Mouse (Mus musculus) kidney, adult 18-20 months (tissue): ENCODE measurements around the gene Mief2.
A peak's percentile ranks its signal among the peaks of the same experiment; 100 is the strongest.

ENCODE experiments used
- DNase-seq: peaks from one replicate; pipeline ENCODE4 v3.0.0; 2021

The Mief2 gene

GRCm38 (mm10) chr11:60726601-60727391 is 1.4 kb upstream of the Mief2 start, which contains the start of gene Flii:
TSS of gene Flii (minus strand) at chr11:60727263.
- DNase-seq, result peak; percentile 88

DNA sequence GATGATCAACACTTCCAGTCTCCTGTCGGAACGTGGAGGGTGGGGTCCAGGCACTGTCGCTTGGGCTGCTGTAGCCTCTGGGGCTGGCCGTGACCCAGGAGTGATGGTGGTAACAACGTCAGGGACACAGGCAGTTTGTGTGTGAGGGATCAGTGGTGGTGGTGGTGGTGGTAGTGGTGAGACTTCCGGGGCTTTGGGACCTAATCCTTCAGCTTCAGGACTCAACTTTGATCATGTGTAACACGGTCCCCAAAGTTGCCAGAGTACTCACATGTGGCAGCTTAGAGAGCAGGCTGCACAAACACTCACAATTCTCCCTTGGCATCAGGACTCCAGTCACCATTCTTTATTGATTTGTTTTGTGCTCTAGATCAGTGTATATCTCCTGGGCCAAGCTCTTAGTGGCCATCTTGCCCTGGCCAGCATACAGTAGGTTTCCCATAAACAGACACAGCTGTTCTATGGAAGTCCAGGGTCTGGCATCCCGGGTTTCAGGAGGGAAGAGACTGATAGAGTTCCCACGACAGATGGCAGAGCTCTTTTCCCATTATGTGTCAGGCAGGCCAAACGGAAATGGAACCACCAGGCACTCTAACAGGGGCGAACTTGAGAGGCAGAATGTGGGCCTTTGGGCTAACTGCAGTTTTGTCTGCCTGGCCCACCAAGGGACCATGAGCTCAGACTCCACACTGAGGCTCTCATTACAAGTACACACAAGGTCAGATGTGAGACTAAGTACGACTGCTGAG is 632 bp upstream of the Mief2 start:
- no peak for DNase-seq

DNA sequence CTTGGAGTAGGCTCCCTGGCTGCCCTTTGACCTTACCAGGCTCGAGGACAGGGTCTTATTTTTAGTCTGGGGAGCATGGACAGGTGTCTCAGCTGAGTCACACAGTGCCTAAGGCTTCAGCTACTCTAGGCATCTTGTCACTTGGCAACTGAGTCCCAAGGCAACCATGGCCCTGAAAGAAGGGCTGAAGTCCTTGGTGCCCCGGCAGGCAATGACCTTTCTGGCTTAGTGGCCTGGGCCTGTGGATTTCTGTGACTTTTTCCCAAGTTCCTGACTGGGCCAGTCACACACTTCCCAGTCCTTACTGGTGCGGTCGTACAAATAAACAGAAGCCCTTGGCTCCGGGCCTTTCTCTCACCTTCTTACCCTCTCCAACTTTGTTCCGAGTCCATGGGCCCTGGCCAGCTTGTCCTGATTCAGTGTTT is 1.0 kb downstream of the Mief2 start:
- peak; percentile 20 for DNase-seq

DNA sequence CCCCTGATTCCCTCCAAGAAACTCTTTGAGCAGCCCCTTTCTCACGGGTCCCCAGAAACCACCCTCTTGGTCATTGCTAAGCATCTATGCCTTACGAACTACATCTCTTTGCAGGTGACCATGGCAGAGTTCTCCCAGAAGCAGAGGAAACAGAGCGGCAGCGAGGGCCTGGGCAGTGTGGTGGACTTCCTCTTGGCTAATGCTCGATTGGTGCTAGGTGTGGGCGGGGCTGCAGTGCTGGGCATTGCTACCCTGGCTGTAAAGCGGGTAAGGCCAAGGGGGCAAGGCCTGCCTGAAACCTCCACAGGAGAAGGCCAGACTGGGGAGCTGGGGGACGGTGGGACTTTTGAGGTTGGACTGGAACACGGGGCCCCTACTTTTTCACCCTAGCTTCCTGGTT is 2.0 kb downstream of the Mief2 start:
- DNase-seq, result no peak

DNA sequence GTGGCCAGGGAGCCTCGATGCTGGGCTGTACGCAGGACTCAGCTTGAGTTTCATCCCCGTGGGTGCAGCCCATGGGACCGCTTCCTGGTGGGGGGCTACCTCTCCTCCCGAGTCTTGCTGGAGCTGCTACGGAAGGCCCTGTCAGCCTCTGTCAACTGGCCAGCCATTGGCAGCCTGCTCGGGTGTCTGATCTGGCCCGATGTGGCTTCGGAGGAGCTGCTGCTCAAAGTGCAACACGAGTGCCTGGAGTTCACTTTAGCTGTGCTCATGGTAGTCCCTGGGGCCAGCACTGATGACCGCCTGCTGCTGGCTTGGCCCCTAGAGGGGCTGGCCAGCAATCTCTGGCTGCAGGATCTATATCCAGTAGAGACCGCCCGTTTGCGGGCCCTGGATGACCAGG is 3.1 kb downstream of the Mief2 start:
- no peak for DNase-seq

DNA sequence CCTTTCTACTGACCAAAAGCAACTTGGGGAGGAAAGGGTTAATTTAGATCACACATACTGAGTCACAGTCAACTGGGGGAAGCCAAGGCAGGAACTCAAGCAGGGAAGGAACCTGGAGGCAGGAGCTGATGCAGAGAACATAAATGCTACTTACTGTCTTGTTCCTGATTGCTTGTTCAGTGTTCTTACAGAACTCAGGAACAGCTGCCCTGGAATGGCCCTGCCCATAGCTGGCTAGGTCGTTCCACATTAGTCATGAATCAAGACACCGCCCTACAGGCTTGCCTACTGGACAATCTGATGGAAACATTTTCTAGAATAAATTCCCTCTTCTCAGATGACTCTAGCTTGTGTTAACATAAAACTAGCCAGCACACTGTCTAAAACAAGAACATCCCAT is 6.0 kb downstream of the Mief2 start:
- no peak for DNase-seq

- no peak for DNase-seq
Measured at GRCm38 (mm10) chr11:60735191-60735590, 7.0 kb downstream of the Mief2 start.

- DNase-seq, result no peak
Measured at GRCm38 (mm10) chr11:60736491-60736890, 8.3 kb downstream of the Mief2 start.

- DNase-seq, result no peak
Measured at GRCm38 (mm10) chr11:60737450-60737849, 9.3 kb downstream of the Mief2 start.

DNA sequence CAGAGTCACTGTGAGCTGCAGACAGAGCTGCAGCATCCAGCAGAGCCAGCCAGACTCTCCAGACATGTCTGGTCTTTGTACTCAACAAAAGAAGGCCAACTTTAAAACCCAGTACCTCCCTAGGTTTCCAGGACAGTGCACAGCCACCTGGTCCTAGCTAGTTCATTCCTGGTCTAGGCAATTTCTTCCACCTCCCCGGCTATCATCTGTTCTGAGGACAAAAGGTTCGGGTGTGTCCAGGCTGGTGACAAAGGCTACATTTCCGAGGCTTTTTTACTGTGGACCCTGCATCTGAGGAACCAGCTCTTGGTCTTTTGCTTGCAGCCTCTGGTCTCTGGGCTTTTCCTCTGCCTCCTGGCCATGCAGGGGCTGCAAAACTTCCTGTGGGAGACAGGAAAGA is 12.1 kb downstream of the Mief2 start:
- no peak for DNase-seq

GRCm38 (mm10) chr11:60755570-60755969 is 27.4 kb downstream of the Mief2 start:
- DNase-seq, result no peak

DNA sequence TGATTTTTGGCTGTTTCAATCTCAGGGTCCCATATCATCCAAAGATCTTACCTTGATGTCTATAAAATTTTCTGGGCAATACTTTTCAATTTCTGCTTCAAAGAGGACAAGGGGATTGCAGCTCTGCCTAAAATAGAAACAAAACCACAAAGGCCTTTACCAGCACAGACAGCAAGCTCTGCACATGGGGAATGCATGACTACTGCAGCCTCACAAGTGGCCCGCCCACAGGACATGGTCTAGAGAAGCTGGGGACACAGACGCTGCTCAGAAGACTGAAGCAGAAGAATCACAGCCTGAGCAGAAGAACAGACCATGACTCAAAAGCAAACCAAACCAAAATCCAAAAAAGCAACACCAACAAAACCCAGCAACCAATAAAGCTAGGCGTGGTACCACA is 33.5 kb downstream of the Mief2 start:
- DNase-seq, result no peak

DNA sequence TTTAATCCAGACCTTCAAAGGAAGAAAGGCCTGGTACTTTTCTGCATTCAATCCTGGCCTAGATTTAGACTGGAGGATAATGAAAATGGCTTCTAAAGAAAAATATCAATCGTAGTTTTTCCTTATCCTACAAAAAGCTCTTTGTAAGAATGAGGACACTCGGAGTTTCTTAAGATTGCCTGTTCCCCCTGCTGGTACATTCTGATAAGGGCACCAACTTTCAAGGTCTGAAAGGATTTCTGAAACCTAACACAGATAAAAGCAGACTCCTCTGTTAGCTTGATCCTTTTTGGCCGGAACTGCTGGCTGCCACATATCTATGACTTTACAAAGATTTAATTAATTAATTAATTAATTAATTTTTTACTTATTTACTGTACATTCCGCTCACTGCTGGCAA is 38.8 kb downstream of the Mief2 start:
- DNase-seq, result no peak

DNA sequence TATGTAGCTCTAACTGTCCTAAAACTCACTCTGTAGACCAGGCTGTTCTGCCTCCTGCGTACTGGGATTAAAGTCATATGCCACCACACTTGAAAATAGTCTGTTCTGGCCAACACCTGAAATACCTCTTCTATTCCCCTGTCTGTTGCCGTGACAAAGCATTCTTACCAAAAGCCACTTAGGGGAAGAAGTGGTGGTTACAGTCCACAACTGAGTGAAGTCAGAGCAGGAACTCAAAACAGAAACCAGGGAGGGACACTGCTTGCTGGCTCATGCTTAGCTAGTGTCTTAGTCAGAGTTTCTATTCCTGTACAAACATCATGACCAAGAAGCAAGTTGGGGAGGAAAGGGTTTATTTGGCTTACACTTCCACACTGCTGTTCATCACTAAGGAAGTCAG is 41.1 kb downstream of the Mief2 start:
- no peak for DNase-seq

DNA sequence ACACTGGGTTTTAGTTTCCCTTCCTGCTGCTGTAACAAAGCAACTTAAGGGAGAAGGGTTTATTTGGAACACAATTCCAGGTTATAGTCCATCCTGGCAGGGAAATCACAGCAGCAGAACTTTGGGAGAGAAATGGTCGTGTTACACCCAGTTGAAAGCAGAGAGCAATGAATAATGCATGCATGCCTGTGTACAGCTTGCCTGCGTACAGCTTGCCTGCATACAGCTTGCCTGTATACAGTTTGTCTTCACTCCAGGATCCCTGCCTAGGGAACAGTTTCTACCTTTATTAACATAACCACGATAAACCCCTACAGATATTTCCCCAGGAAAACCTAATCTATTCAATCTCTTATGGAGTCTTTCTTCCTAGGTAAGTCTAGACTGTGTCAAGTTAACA is 42.6 kb downstream of the Mief2 start:
- no peak for DNase-seq

DNA sequence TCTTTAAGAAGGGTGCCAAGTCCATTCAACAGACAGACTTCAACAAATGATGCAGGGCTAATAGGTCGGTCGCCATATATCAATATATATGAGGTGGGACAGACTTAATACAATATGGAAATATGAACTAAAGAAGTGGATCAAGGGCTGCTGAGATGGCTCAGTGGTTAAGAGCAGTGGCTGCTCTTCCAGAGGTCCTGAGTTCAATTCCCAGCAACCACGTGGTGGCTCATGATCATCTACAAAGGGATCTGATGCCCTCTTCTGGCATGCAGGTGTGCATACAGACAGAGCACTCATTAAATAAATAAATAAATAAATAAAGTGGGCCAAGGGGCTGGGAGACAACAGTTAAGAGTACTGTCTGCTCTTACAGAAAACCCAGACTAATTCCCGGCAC is 44.0 kb downstream of the Mief2 start:
- DNase-seq, result no peak

GRCm38 (mm10) chr11:60774158-60774689 is 46.0 kb downstream of the Mief2 start:
- no peak for DNase-seq

GRCm38 (mm10) chr11:60774841-60775240 is 46.6 kb downstream of the Mief2 start:
- DNase-seq, result no peak

DNA sequence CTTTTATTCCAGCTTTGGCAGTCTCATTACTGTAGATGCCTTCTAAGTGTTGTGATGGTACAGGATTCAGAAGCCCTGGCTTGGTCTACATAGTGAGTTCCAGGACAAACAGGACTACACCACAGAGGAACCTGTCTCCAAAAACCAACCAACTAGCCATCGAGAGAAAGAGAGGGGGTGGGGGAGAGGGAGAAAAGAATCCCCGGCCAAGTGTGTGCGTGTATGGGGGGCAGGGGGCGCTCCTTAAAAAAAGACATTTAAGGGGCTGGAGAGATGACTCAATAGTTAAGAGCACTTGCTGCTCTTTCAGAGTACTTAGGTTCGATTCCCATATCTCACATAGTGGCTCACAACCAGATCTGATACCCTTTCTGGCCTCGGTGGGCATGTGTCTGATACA is 47.4 kb downstream of the Mief2 start:
- no peak for DNase-seq

GRCm38 (mm10) chr11:60776107-60776828 is 48.1 kb downstream of the Mief2 start:
- DNase-seq, result no peak

DNA sequence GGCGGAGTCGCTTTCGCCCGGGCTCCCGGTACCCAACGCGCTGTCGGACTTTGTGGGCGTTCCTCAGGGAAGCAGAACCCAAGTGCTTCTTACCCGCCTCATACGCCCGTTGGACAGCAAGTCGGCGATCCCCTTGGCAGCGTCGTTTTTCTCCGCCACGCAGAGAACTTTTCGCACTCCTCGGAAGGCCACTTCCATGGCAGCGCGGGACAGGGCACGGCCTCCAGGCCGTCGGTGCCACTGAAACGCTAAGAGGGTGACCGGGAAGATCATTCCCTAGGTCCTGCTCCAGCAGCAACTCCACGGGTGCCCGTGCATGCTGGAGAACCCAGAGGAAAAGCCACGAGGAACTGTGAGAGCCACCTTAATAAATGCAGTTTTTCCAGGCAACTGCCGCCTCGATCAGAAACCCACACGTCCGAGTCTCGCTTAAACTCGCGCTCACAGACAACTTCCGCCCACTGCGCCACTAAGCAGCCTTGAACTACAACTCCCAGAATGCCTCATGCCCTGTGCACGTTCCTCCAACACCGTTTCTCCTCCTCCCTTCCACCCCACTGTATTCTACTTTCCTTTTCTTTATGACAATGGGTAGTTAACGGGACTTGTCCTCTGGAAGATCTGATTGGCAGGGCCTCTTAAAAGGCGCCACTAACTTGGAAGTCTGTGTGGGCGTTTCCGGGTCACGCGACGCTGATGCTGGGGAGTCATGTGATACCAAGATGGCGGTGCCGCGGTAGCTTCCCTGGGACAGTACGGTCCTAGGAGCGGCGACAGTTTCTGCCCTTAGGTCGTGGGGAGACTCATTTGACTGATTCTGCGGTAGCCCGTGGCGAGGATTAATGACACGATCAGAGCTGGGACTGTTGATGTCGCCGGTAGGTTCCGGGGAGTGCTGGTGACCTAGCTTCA is 48.9 kb downstream of the Mief2 start, which contains the start of the genes Top3a and Smcr8:
Gene Top3a (minus strand): TSS at position 537 of the 912 bp plus-strand sequence.
Gene Smcr8 (plus strand): TSS at position 696 of the 912 bp plus-strand sequence.
- peak; percentile 91 for DNase-seq

DNA sequence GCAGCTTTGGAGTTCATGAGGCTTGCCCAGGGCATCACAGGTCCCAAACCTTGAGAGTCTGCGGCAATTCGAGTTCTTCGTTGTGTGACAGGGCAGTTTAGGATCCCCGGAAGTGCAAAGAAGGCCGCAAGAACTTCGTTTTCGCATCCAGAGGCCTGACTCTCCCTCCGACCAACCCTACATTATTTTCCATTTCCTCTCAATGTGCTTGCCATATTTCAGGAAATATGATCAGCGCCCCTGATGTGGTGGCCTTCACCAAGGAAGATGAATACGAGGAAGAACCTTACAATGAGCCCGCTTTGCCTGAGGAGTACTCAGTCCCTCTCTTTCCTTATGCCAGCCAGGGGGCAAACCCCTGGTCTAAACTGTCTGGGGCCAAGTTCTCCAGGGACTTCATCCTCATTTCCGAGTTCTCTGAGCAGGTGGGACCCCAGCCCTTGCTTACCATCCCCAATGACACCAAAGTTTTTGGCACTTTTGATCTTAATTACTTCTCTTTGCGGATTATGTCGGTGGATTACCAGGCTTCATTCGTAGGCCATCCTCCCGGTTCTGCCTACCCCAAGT is 49.7 kb downstream of the Mief2 start:
- DNase-seq, result no peak
